Mouse (Mus musculus): Measurements from ENCODE around the gene Lurap1.

- no peak for TF ChIP-seq CTCF (IDR thresholded peaks at IDR 0.05; ENCODE audit: low read depth)
- TF ChIP-seq EP300 (IDR thresholded peaks at IDR 0.05; ENCODE audit: low read depth), result no peak
Observed at GRCm38 (mm10) chr4:116088510-116089249, 62.5 kb downstream of the Lurap1 start.
